Comparison of ENCODE assay signal across 8 mouse cellular contexts in genomic region chrX:8175504-8176385, GRCm38 (mm10). TPM values are rescaled to one million over a fixed set of nuclear protein-coding genes. Genes with fewer than 3 reads are reported as not detected.
A peak's percentile ranks its signal among the peaks of the same experiment; 100 is the strongest.
DNase-seq lines count a peak whose midpoint lies in the region; ATAC-seq and TF ChIP-seq lines count a peak whose summit lies in the region.

TSS of gene Tbc1d25 (minus strand) at chrX:8176181.

- peak; percentile 96 for ATAC-seq in erythroblast, adult 5-6 weeks (replicated peaks; ENCODE audit: low FRiP score, poor library complexity, severe bottlenecking)
- ATAC-seq in kidney, embryonic 16.5 days (ENCODE audit: low FRiP score, low TSS enrichment): peak; percentile 97

- H3K27ac ChIP-seq in heart, embryonic 10.5 days: peak within 1 kb of the TSS; percentile 83
- no peak within 1 kb of the TSS for H3K27ac ChIP-seq in kidney, embryonic 16.5 days (ENCODE audit: low read length)
- H3K27ac ChIP-seq in liver, adult 2 months (replicated peaks; ENCODE audit: insufficient read depth, low read depth, low read length): peak within 1 kb of the TSS; percentile 74

- peak; percentile 38 for TF ChIP-seq CTCF in liver, adult 2 months (IDR thresholded peaks at IDR 0.05; ENCODE audit: low read depth, low read length)

- H3K4me3 ChIP-seq in heart, embryonic 10.5 days: peak within 1 kb of the TSS; percentile 69
- peak within 1 kb of the TSS; percentile 71 for H3K4me3 ChIP-seq in kidney, embryonic 16.5 days (ENCODE audit: low read length)
- H3K4me3 ChIP-seq in liver, adult 2 months (ENCODE audit: insufficient read depth, low read depth, low read length): peak within 1 kb of the TSS; percentile 81
- H3K4me3 ChIP-seq in myocyte: peak within 1 kb of the TSS; percentile 48

- peak within 1 kb of the TSS; percentile 71 for H3K9ac ChIP-seq in kidney, embryonic 16.5 days (replicated peaks; ENCODE audit: low read length)
- H3K9ac ChIP-seq in liver, adult 2 months (ENCODE audit: low read depth, low read length): peak within 1 kb of the TSS; percentile 82

- H3K27me3 ChIP-seq in heart, embryonic 10.5 days (ENCODE audit: insufficient read depth, poor library complexity, severe bottlenecking): no peaks in the 10 kb centered on the region
- H3K27me3 ChIP-seq in kidney, embryonic 16.5 days (ENCODE audit: insufficient read depth, low read length): no peaks in the 10 kb centered on the region
- no peaks in the 10 kb centered on the region for H3K27me3 ChIP-seq in liver, adult 2 months (ENCODE audit: control insufficient read depth, insufficient read depth, low read length)
- H3K27me3 ChIP-seq in myocyte (ENCODE audit: control insufficient read depth, insufficient read depth, insufficient read length): no peaks in the 10 kb centered on the region
- no peaks in the 10 kb centered on the region for H3K27me3 ChIP-seq in splenic B cell, adult 2 months (ENCODE audit: control insufficient read depth, insufficient read depth, low read length, poor library complexity, severe bottlenecking)

- no peaks in the 10 kb centered on the region for H3K9me3 ChIP-seq in heart, embryonic 10.5 days
- no peaks in the 10 kb centered on the region for H3K9me3 ChIP-seq in kidney, embryonic 16.5 days (ENCODE audit: low read length)

- peaks cover 4% of the 10 kb centered on the region; the same call in 1 of the 2 replicates for H3K36me3 ChIP-seq in heart, embryonic 10.5 days
- no peaks in the 10 kb centered on the region for H3K36me3 ChIP-seq in kidney, embryonic 16.5 days (ENCODE audit: insufficient read depth, low read length)
- no peaks in the 10 kb centered on the region for H3K36me3 ChIP-seq in liver, adult 2 months (ENCODE audit: control insufficient read depth, insufficient read depth, low read length)
- H3K36me3 ChIP-seq in myocyte (ENCODE audit: control insufficient read depth, insufficient read depth): no peaks in the 10 kb centered on the region
- H3K36me3 ChIP-seq in splenic B cell, adult 2 months (ENCODE audit: control insufficient read depth, insufficient read depth, low read length, poor library complexity, severe bottlenecking): no peaks in the 10 kb centered on the region

- peak within 1 kb of the TSS; percentile 27 for H3ac ChIP-seq in myocyte (ENCODE audit: control insufficient read depth, insufficient read length)

- 0 out of 2 replicates have a peak, but pooled peaks have one; percentile 11 for TF ChIP-seq POLR2A in liver, adult 2 months (IDR thresholded peaks at IDR 0.05; ENCODE audit: extremely low read depth, insufficient read depth, low read length)
- TF ChIP-seq POLR2A in myocyte (IDR thresholded peaks at IDR 0.05; ENCODE audit: insufficient read length, low read depth): peak; percentile 56

- peak; percentile 82 to 85 for DNase-seq in B cell, adult 2 months
- DNase-seq in brain, adult 2 months (ENCODE audit: low read depth, low spot score): peak; percentile 95
- DNase-seq in heart, embryonic 10.5 days (ENCODE audit: low spot score): peak; percentile 94
- DNase-seq in liver, adult 2 months (ENCODE audit: extremely low read depth, low read depth, low spot score): peak; percentile 86
- DNase-seq in splenic B cell, adult 2 months (ENCODE audit: low read depth, low spot score): peak; percentile 92

- H3K4me2 ChIP-seq in kidney, embryonic 16.5 days (replicated peaks; ENCODE audit: low read depth, low read length): peak within 1 kb of the TSS; percentile 60
- peak within 1 kb of the TSS; percentile 70 for H3K4me2 ChIP-seq in myocyte (ENCODE audit: low read depth)

- H3K4me1 ChIP-seq in heart, embryonic 10.5 days: no peaks in the 10 kb centered on the region
- H3K4me1 ChIP-seq in kidney, embryonic 16.5 days (ENCODE audit: insufficient read depth, low read length): peaks cover 5% of the 10 kb centered on the region; the same call in 1 of the 2 replicates
- H3K4me1 ChIP-seq in liver, adult 2 months (ENCODE audit: control insufficient read depth, insufficient read depth, low read length): peaks cover 8% of the 10 kb centered on the region

- no peaks in the 10 kb centered on the region; the same call in 1 of the 2 replicates for H3K79me2 ChIP-seq in liver, adult 2 months (ENCODE audit: control insufficient read depth, insufficient read depth, low read length)
- H3K79me2 ChIP-seq in myocyte (ENCODE audit: control insufficient read depth, insufficient read depth): peaks cover 6% of the 10 kb centered on the region

- WGBS in heart, embryonic 10.5 days: 13% methylated on average over 56 of the region's 56 CpGs
- 14% methylated on average over 52 of the region's 56 CpGs for WGBS in kidney, embryonic 16.5 days
- under 1% methylated on average over 53 of the region's 56 CpGs for WGBS in liver, adult 2 months

TF ChIP-seq in myocyte, 11 proteins besides CTCF, POLR2A, EP300 and RAD21:
- TF ChIP-seq MYOD1 (IDR thresholded peaks at IDR 0.05; ENCODE audit: control insufficient read depth in 1 of 3, insufficient read length in 2 of 3, low read depth in 2 of 3) (peak in 1 of 3 experiments; percentile 20), USF1 (IDR thresholded peaks at IDR 0.05; ENCODE audit: low read depth) (peak; percentile 49), MAX (IDR thresholded peaks at IDR 0.05; ENCODE audit: low read depth) (peak; percentile 81), MYOG (IDR thresholded peaks at IDR 0.05; ENCODE audit: control insufficient read depth in 1 of 3, insufficient read depth in 1 of 3, insufficient read length in 2 of 3, low read depth in 2 of 3) (no peak)

RNA-seq across cellular contexts. Expression of gene Tbc1d25, which starts in this region (rescaled TPM):
- total RNA-seq in erythroblast, adult 5-6 weeks (2015; ENCODE audit: low replicate concordance): 1.7 and 4.2 TPM in 2 replicates
- total RNA-seq in erythroblast, adult 5-6 weeks (2017; ENCODE audit: low replicate concordance): 0.56 and 1.1 TPM in 2 replicates
- 10.3 and 11.9 TPM in 2 replicates for polyA plus RNA-seq in heart, embryonic 10.5 days (2016; fragmentation: Nextera tagmentation; extraction: Ambion mirVana)
- 12.6 and 14.9 TPM in 2 replicates for polyA plus RNA-seq in kidney, embryonic 16.5 days (2015; fragmentation: Nextera tagmentation; extraction: Ambion mirVana)
- 0.92 and 1.9 TPM in 2 replicates for total RNA-seq in liver, adult 2 months (2014; rRNA removed)
- 6.3 and 8.9 TPM in 2 replicates for polyA plus RNA-seq in liver, adult 2 months (2012; rRNA removed)
- polyA plus RNA-seq in myocyte (2012; fragmentation: generic; extraction: Trizol): 12.5 TPM
